Mouse (Mus musculus): Measurements from ENCODE around the gene Ipo9. TPM values are rescaled to one million over a fixed set of nuclear protein-coding genes. Genes with fewer than 3 reads are reported as not detected.

The Ipo9 gene
- 10 to 100 TPM; 39.7 to 55.9 TPM for polyA plus RNA-seq (2017; shearing (Covaris generic))

DNA sequence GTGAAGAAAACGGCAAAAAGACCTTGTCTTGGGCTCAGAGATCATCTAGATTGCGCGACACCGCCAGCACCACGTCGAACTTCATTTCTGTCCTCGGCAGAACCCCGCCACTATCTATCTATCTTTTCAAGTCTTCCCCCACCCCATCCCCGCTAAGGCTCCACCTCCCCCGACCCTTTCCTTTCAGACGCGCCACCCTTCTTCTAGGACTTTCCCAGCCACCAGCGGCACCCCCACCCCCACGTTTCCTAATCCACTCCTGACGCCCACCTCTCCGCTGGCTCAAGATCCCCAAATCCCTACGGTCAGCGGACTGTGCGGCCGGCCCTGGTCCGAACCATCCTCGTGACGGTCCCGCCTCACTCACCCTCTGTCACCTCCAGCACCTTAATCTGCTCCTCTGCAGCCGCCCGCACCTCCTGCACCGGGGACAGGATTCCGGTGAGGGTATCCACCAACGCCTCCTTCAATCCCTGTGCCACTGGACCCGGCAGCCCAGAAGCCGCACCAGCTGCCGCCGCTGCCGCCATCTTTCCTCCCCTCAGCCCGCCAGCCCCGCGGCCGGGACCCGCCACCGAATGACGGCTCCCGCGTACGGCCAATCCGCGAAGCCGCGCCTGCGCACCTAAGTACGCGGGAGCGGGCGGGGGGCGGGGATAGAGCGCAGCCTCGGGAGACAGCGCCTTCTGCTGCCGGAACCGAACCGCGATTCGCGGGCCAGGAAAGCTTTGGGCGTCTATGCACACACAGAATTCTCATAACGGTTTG, at the start of gene Ipo9:
Gene Ipo9, minus strand, starts transcription at position 599 of the 768 bp plus-strand sequence.
- ATAC-seq, result peak; percentile 94

- no peak for ATAC-seq
Observed at GRCm38 (mm10) chr1:135475571-135475895, 45.2 kb upstream of the Ipo9 start.

- no peak for ATAC-seq
Observed at GRCm38 (mm10) chr1:135474861-135475570, 44.7 kb upstream of the Ipo9 start.

DNA sequence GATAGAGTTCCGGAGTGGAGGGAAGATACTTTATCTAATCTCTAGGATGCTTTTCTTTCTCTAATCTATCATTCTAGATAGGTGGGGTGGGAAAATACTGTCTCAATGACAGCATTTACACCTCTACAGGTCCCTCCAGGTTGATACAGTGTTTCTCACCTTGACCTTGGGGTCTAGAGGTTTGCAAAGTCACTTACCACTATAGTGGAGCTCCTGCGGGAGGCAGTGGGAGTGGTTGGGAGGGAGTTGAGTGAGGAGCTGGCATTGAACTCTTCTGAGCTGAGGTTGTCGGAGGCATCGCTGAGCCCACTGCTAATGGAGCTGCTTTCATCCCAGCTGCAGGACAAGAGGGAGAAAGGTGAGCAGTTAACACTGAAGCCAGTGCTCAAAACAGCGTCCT, 42.2 kb upstream of the Ipo9 start:
- no peak for ATAC-seq

DNA sequence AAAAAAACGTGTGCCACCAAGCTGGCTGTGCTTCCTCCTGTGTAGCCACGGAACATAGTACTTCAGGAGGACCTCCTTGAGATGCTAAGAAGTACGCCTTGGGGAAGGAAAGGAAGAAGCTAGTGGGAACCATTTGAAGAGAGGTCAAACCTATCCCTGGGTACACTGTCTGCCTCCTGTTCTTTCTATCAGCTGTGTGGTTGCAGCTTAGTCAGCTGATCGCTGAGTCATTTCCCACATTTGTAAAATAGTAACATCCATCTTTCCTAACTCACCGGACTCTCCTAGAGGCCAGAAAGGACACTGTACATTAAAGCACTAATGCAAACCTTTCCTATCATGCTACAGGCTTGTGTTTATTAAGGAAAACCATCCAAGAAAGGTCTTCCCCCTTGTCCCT, 41.4 kb upstream of the Ipo9 start:
- no peak for ATAC-seq

DNA sequence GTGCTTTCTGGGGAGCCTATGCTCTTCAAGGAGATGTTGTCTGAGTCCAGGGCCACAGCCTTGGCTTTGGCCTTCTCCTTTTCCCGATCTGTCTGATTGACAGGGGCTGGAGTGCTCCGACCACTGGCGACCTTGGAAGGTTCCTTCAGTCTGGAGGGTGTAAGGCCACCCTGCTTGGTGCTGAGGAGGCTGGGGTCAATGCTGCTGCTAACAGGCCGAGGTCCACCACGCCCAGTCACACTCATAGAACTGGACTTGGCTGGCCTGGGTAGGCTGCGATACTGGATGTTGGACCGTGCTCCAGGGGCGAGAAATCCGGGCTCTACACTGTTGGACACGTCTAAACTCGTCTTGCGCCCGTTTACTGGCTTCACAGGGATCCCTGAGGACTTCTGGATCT, 40.2 kb upstream of the Ipo9 start:
- ATAC-seq, result no peak

- no peak for ATAC-seq
Observed at GRCm38 (mm10) chr1:135467462-135467861, 37.2 kb upstream of the Ipo9 start.

DNA sequence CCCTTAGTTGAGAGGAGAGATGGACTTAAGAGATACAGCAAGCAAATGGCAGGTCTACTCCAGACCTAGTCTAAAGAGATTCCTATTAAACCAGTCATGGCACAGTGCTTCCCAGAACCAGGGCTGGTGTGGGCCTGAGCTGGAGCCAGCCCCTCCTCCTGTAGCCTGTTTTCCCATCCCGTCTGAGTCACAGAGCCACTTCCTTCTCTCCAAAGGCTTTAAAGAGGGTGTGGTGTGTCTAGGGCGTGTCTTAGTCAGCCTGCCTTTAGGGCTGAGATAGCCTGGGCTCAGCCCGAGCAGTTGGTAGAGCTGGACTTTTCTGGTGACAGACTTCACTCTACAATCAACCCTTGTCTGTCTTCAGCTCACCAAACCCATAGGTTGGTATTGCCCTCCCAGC, 36.6 kb upstream of the Ipo9 start:
- ATAC-seq, result no peak

DNA sequence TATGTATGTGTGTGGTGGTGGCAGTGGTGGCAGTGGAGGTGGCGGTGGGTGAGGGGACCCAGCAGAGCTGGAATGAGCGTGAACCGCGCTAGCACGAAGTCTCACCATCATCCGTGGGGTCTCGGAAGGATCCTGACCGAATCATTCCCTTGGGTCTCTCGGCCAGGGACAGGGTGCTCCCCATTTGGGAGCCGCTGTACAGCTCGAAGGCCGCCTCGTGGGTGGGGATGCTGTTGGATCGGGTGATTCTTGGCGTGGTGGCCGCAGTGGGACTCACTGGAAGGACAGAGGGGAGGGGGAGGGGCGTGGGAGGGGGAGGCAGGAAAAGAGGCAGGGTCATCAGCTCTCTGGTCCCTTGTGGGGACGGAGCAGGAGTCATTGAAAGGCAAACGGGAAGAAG, 35.4 kb upstream of the Ipo9 start:
- ATAC-seq, result no peak

GRCm38 (mm10) chr1:135462736-135463135, 32.4 kb upstream of the Ipo9 start:
- no peak for ATAC-seq

DNA sequence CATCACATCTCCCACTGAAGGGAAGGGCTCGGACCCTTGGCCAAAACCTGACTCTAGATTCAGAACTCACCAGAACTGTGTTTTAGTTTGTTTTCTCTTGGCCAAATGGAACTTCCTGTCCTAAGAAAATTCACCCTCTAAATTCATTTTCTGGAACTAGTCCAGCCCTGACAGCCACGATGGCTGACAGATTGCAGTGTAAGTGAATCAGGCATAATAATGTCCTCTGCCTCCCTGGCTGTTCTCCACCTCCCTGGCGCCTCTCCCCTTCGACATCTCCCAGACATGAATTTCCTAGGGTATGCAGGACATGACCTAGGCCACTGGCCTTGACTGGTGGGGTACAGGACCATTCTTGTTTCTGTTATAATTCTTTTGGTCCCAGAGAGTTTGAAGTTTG, 32.0 kb upstream of the Ipo9 start:
- ATAC-seq, result no peak

DNA sequence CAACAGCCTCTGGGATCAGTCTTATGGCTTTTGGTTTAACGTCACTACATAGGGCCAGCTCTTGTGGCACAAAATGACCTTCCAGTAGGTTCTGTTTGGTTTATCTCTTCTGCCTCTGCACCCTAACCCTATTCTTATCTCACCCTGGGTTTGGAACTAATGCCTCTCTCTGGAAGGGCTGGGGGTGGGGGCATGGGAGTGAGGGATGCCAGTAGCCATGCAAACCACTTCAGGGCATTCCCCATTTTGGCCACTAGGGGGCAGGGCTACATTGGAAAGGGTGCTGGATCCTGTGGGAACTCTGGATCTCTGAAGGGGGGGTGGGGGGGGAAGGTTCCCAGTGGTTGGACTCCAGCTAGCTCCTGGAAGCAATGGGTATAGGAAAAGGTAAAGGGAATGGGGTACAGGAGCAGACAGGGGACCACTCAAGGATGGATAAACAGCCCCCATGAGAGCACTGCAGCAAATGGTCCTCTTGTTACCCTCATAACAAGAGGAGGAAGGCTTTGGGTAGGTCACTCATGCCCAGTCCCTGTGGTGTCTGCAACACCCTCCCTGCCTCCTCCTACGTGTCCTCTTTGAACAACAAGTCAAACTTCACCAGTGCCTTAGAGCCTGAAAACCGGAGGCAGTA, 30.9 kb upstream of the Ipo9 start:
- ATAC-seq, result no peak

DNA sequence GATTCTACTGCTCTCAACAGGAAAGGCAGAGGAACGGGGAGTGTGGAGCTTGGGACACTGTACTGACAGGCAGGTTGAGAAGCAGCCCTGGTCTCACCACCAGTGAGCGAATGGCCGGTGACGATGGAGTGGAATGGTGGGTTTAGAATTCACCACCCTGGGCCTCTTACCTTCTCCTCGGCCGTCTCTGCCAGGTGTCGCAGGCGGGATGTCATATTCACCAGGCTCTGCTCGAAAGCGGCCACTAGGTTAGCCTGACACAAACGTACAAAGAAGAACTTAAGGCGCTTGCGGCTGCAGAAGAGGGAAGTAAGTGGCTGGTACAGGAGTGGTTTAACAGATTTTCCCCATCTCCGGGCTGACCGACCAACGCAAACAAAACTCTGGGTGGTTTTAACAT, 30.2 kb upstream of the Ipo9 start:
- ATAC-seq, result no peak

DNA sequence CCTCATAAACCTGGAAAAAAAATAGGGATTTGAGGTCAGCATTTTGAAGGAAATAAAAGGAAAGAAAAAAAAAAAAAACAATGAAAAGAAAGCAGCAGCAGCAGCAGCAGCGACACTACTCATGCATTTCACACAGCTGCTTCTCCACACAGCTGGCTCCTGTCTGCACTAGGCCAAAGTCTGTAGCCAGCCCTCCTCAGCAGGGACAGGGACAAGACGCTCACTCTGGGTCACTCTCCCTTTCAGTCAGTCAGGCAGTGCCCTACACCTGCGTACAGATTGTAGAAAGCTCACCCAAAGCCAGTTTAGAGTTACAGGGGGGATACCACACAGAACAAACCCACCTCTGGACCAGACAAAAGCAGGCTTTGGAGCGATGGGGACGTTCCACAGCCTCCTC, 27.6 kb upstream of the Ipo9 start:
- no peak for ATAC-seq

DNA sequence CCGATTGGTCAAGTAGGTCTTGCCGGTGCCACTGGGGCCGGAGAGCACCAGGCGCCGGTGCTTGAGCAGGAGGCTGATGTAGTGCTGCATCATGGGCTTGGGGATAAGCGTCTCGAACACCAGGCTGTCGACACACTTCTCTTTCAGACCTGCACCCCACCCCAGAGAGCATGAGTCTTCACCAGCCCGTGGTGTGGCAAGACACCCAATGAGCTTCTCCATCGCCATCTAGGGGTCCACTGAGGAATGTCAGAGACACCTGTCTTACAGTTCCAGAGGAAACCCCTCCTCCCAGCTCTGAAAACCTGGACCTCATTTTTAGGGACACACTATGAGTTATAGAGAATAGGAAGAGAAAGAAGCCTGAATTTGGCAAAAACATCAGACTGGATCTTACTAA, 22.0 kb upstream of the Ipo9 start:
- no peak for ATAC-seq

DNA sequence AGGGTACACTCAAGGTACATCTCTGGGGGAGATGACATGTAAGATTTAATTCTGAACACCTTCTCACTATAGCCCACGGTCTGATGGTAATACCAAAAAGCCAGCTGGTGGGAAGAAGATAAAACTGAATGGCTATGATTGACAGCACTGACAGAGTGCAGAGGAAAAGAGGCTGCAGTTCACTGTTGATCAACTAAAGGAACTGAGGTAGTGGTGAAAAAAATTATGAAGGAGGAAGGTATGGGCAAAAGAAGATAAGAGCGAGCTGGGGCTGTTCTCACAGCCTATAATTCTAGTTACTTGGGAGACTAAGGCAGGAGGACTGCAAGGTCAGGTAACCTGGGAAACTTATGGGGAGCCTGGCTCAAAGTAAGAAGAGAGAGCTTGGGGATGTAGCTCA, 21.1 kb upstream of the Ipo9 start:
- no peak for ATAC-seq

- no peak for ATAC-seq
Observed at GRCm38 (mm10) chr1:135449876-135450275, 19.6 kb upstream of the Ipo9 start.

GRCm38 (mm10) chr1:135448940-135449339, 18.6 kb upstream of the Ipo9 start:
- no peak for ATAC-seq

- ATAC-seq, result no peak
Observed at GRCm38 (mm10) chr1:135443506-135443905, 13.2 kb upstream of the Ipo9 start.

GRCm38 (mm10) chr1:135441861-135442260, 11.6 kb upstream of the Ipo9 start:
- ATAC-seq, result no peak

- ATAC-seq, result no peak
Observed at GRCm38 (mm10) chr1:135440986-135441385, 10.7 kb upstream of the Ipo9 start.

GRCm38 (mm10) chr1:135438801-135439200, 8.5 kb upstream of the Ipo9 start:
- ATAC-seq, result no peak

DNA sequence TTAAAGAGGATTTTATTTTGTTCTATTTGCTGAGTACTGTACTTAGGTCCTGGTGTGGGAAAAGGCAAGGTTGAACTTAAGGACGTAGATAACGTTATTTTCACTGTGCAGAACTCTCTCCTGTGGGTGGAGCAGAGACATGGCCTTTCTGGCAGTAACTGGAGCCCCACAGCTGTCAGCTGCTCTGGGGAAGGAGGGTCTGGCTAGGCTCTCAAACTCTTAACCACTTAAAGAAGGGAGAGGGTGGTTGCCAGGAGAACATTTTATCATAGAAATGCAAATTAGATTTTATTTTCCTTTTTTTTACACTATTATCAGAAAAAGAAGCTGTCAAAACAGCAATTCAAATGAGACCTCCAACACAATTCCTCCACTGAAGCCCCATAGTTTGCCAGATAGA, 5.5 kb upstream of the Ipo9 start:
- ATAC-seq, result no peak

GRCm38 (mm10) chr1:135430669-135431017, 344 bp upstream of the Ipo9 start:
- peak; percentile 44 for ATAC-seq
